Mouse (Mus musculus): Measurements from ENCODE around the gene Gm6034.
"Not testable (repeated sequence)": the region's sequence is repeated elsewhere in the genome, so short reads cannot be mapped to it uniquely, and the experiment has no call there.

- not testable (repeated sequence) for TF ChIP-seq CTCF, EP300 (IDR thresholded peaks at IDR 0.05)
Observed at GRCm38 (mm10) chr17:36036126-36036525, 6.6 kb upstream of the Gm6034 start.

Data from lung, postnatal 0 days (tissue).